29 mouse cellular contexts compared by ENCODE assay signal in genomic region chr4:30983611-30984010, GRCm38 (mm10).
DNase-seq lines count a peak whose midpoint lies in the region; ATAC-seq lines count a peak whose summit lies in the region.
"Had no signal": no experiment of that assay in that cellular context is flagged by ENCODE, and none has a peak within 500 bp of the region (broad histone marks: within the 10 kb centered on the region; RNA-seq: fewer than 3 reads in every experiment).

No protein-coding gene starts in this region.

- ATAC-seq in forebrain, embryonic 12.5 days (ENCODE audit: low FRiP score), result peak; percentile 23; the same call in 1 of the 2 replicates
- peak; percentile 69; the same call in 1 of the 2 replicates for ATAC-seq in midbrain, embryonic 15.5 days (replicated peaks)
- ATAC-seq in forebrain, embryonic 14.5 days, result peak; percentile 69; the same call in 1 of the 2 replicates
- ATAC-seq: CD4-positive, CD25-positive, alpha-beta regulatory T cell, adult 4 months had no signal

- H3K9ac ChIP-seq in forebrain, embryonic 12.5 days, result no peak overlapping the region
- no peak overlapping the region for H3K9ac ChIP-seq in midbrain, embryonic 15.5 days
- no peak overlapping the region for H3K9ac ChIP-seq in forebrain, embryonic 14.5 days (ENCODE audit: low read length)
- H3K9ac ChIP-seq: embryonic facial prominence, embryonic 15.5 days; heart, embryonic 12.5 days; hindbrain, embryonic 14.5 days; liver, embryonic 14.5 days had no signal

- H3K36me3 ChIP-seq in forebrain, embryonic 12.5 days (replicated peaks), result no peaks in the 10 kb centered on the region
- H3K36me3 ChIP-seq in forebrain, embryonic 10.5 days (replicated peaks), result no peaks in the 10 kb centered on the region
- no peaks in the 10 kb centered on the region for H3K36me3 ChIP-seq in midbrain, embryonic 15.5 days (replicated peaks)
- no peaks in the 10 kb centered on the region for H3K36me3 ChIP-seq in midbrain, embryonic 10.5 days
- H3K36me3 ChIP-seq in forebrain, embryonic 14.5 days (ENCODE audit: control insufficient read depth, insufficient read depth, low read length), result no peaks in the 10 kb centered on the region
- H3K36me3 ChIP-seq: embryonic facial prominence, embryonic 15.5 days; heart, embryonic 12.5 days had no signal

- H3K9me3 ChIP-seq in forebrain, embryonic 12.5 days, result no peaks in the 10 kb centered on the region
- no peaks in the 10 kb centered on the region for H3K9me3 ChIP-seq in forebrain, embryonic 10.5 days
- H3K9me3 ChIP-seq in midbrain, embryonic 15.5 days, result no peaks in the 10 kb centered on the region
- H3K9me3 ChIP-seq in midbrain, embryonic 10.5 days (replicated peaks), result no peaks in the 10 kb centered on the region
- no peaks in the 10 kb centered on the region for H3K9me3 ChIP-seq in forebrain, embryonic 14.5 days (replicated peaks; ENCODE audit: control insufficient read depth, low read length)
- H3K9me3 ChIP-seq: embryonic facial prominence, embryonic 15.5 days; heart, embryonic 12.5 days had no signal

- H3K4me2 ChIP-seq in forebrain, embryonic 12.5 days, result no peak overlapping the region
- no peak overlapping the region for H3K4me2 ChIP-seq in midbrain, embryonic 15.5 days
- no peak overlapping the region for H3K4me2 ChIP-seq in forebrain, embryonic 14.5 days (ENCODE audit: low read length)
- H3K4me2 ChIP-seq: embryonic facial prominence, embryonic 15.5 days; heart, embryonic 12.5 days; hindbrain, embryonic 14.5 days had no signal

- no peaks in the 10 kb centered on the region for H3K27me3 ChIP-seq in forebrain, embryonic 12.5 days
- H3K27me3 ChIP-seq in forebrain, embryonic 10.5 days (ENCODE audit: poor library complexity, severe bottlenecking), result no peaks in the 10 kb centered on the region
- H3K27me3 ChIP-seq in midbrain, embryonic 15.5 days (replicated peaks), result no peaks in the 10 kb centered on the region
- H3K27me3 ChIP-seq in midbrain, embryonic 10.5 days (ENCODE audit: low read depth, poor library complexity, severe bottlenecking), result no peaks in the 10 kb centered on the region
- no peaks in the 10 kb centered on the region for H3K27me3 ChIP-seq in forebrain, embryonic 14.5 days (replicated peaks; ENCODE audit: control insufficient read depth, insufficient read depth, low read length)
- H3K27me3 ChIP-seq: embryonic facial prominence, embryonic 15.5 days; heart, embryonic 12.5 days had no signal

- H3K4me1 ChIP-seq in forebrain, embryonic 12.5 days, result no peaks in the 10 kb centered on the region
- peaks cover 11% of the 10 kb centered on the region; the same call in 1 of the 2 replicates for H3K4me1 ChIP-seq in forebrain, embryonic 10.5 days
- H3K4me1 ChIP-seq in midbrain, embryonic 15.5 days, result no peaks in the 10 kb centered on the region
- H3K4me1 ChIP-seq in midbrain, embryonic 10.5 days, result 0 out of 2 replicates have a peak, but pooled peaks cover 4% of the 10 kb centered on the region
- H3K4me1 ChIP-seq in forebrain, embryonic 14.5 days (ENCODE audit: control insufficient read depth, insufficient read depth, low read length), result no peaks in the 10 kb centered on the region
- H3K4me1 ChIP-seq: embryonic facial prominence, embryonic 15.5 days; heart, embryonic 12.5 days had no signal

- no peak overlapping the region for H3K4me3 ChIP-seq in forebrain, embryonic 12.5 days (replicated peaks)
- no peak overlapping the region for H3K4me3 ChIP-seq in forebrain, embryonic 10.5 days
- no peak overlapping the region for H3K4me3 ChIP-seq in midbrain, embryonic 15.5 days
- H3K4me3 ChIP-seq in midbrain, embryonic 10.5 days, result no peak overlapping the region
- no peak overlapping the region for H3K4me3 ChIP-seq in forebrain, embryonic 14.5 days (ENCODE audit: low read depth, low read length)
- H3K4me3 ChIP-seq: embryonic facial prominence, embryonic 15.5 days; heart, embryonic 12.5 days; layer of hippocampus, adult 2 months had no signal

- H3K27ac ChIP-seq in forebrain, embryonic 12.5 days, result no peak overlapping the region
- no peak overlapping the region for H3K27ac ChIP-seq in forebrain, embryonic 10.5 days
- H3K27ac ChIP-seq in midbrain, embryonic 15.5 days, result no peak overlapping the region
- H3K27ac ChIP-seq in midbrain, embryonic 10.5 days (replicated peaks), result no peak overlapping the region
- H3K27ac ChIP-seq in forebrain, embryonic 14.5 days (ENCODE audit: low read depth, low read length), result no peak overlapping the region
- H3K27ac ChIP-seq: embryonic facial prominence, embryonic 15.5 days; hindbrain, embryonic 14.5 days; layer of hippocampus, adult 2 months; liver, embryonic 14.5 days had no signal

- 36% methylated on average over 4 of the region's 4 CpGs for WGBS in forebrain, embryonic 12.5 days
- 51% methylated on average over 4 of the region's 4 CpGs for WGBS in forebrain, embryonic 10.5 days
- 59% methylated on average over 4 of the region's 4 CpGs for WGBS in midbrain, embryonic 15.5 days
- 76% methylated on average over 4 of the region's 4 CpGs for WGBS in midbrain, embryonic 10.5 days
- WGBS in forebrain, embryonic 14.5 days, result 17% methylated on average over 4 of the region's 4 CpGs

- no peak for DNase-seq in forebrain, embryonic 10.5 days (ENCODE audit: extremely low spot score, low spot score)
- no peak for DNase-seq in midbrain, embryonic 10.5 days (ENCODE audit: low spot score)
- DNase-seq in forebrain, embryonic 14.5 days (ENCODE audit: low spot score), result peak; percentile 61
- DNase-seq in retina, postnatal 1 day, result peak; percentile 6
- DNase-seq in urinary bladder, adult 2 months (ENCODE audit: low spot score), result no peak
- no peak for DNase-seq in heart, adult 18-20 months
- DNase-seq: adrenal gland, postnatal 25 days; cerebellum, adult 9-10 months; cerebellum, postnatal 36 days; gastrocnemius, postnatal 25 days; heart, adult 11 months; heart, postnatal 4 days; kidney, adult 2 months; kidney, postnatal 36 days; layer of hippocampus, postnatal 36 days; liver; lung, adult 2 months; lung, postnatal 10 days; right cerebral cortex, postnatal 4 days; thymus, adult 2 months; thymus, postnatal 4 days had no signal

Comparison
In these comparisons a context has a peak if more than half of its experiments do, and no peak if none do; other contexts are left out.
1. DNase-seq: peak in forebrain, embryonic 14.5 days (single experiment) and retina, postnatal 1 day (single experiment); none in forebrain, embryonic 10.5 days (single experiment), midbrain, embryonic 10.5 days (single experiment), urinary bladder, adult 2 months (single experiment) and heart, adult 18-20 months (0 of 2).
2. Peak in every context shown above with its lines, with median percentiles within 50 percentile points of each other: ATAC-seq.